Mouse (Mus musculus) megakaryocyte, embryonic 14.5 days (primary cell): ENCODE data around the gene Plcb2.

ENCODE experiments used
- FLI1 ChIP-seq: IDR thresholded peaks from 2 replicates; pipeline ENCODE4 v1.6.1; 2012; ENCODE audit warnings: low read length, inconsistent platforms, mixed read lengths
- GATA1 ChIP-seq: IDR thresholded peaks from 3 replicates; pipeline ENCODE4 v1.6.1; 2012; ENCODE audit warnings: mixed read lengths, low read length, inconsistent platforms, borderline replicate concordance

DNA sequence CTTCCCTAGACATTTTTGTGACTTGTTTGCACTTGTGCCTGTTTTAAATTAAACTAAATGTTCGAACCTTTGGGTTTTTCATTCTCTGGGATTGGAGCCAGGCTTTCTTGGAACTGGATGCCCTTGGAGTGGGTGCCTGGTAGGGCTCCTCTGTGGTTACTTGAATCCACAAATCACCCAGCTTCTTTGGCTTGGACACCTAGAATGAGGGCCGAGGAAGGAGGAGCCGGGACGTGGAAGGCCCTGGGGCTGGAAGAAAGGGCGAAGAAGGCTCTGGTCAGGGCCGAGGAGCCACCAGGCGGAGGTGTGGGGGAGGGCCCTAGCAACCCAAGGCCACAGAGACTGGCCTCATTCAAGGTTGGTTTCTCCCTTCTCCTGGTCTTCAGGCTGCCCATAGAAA, 30.3 kb downstream of the Plcb2 start:
- TF ChIP-seq GATA1 (no peak), FLI1 (no peak)
